Mouse (Mus musculus): Measurements from ENCODE around the gene Gm10553. TPM values are rescaled to one million over a fixed set of nuclear protein-coding genes. Genes with fewer than 3 reads are reported as not detected.

Gene Gm10553
- not detected in 2 replicates for polyA plus RNA-seq (2015; fragmentation: Nextera tagmentation; extraction: Ambion mirVana)

DNA sequence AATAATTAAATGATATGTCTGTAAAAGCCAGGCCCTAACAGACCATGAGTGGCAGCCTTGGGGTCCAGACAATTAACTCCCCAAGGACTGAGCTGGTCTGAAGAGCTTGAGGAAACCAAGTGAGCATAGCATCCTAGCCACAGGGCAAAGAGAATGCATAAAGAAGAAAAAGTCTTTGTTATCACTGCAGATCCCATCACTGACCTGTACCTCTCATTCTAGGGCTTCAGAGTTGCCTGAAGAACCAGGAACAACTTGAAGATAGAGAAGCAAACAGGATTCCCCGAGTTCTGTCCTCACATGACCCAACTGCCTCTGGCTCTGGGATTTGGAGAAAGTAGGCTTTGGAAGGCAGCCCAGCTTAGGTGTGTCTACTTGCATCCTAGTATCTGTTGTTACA, at the start of gene Gm10553:
Gene Gm10553 (plus strand): TSS at position 301 of the 400 bp plus-strand sequence.

DNA sequence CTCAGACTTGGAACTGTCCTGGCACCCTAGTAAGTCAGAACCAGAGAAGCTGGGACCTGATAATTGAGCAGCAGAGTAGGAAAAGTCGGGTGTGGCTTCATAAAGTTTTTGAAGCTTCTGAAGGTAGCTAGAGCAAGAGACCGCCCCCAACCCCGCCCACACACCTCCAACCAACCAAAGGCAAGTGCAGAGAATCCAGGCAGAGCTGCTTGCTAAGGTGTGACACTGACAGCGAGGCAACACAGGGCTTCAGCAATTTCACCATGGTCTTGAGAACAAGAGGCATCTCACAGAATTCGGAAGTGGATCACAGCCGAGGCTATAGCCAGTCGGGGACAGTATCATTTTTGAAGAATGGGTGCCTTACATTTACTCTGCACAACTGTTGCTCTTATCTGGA, 9.8 kb downstream of the Gm10553 start, which contains the start of gene A530032D15Rik:
Gene A530032D15Rik (minus strand): TSS at position 101 of the 400 bp plus-strand sequence.

Other genes starting within 250 kb of the Gm10553 start
- gene Slc16a14, start 165.0 kb upstream of the Gm10553 start, polyA plus RNA-seq (2015; fragmentation: Nextera tagmentation; extraction: Ambion mirVana) = 1.4 and 2.7 TPM in 2 replicates
- gene A530032D15Rik, start 9.7 kb downstream of the Gm10553 start, polyA plus RNA-seq (2015; fragmentation: Nextera tagmentation; extraction: Ambion mirVana) = not detected in 2 replicates
- gene C130026I21Rik, start 170.4 kb downstream of the Gm10553 start, polyA plus RNA-seq (2015; fragmentation: Nextera tagmentation; extraction: Ambion mirVana) = 6.7 and 9.0 TPM in 2 replicates

Measured in urinary bladder, postnatal 0 days (tissue).